Mouse (Mus musculus) kidney, postnatal 0 days (tissue): Measurements from ENCODE around the gene Hmbs. TPM values are rescaled to one million over a fixed set of nuclear protein-coding genes. Genes with fewer than 3 reads are reported as not detected.

Source experiments
- ATAC-seq: fragments of 200-750 bp; cut with Nextera tagmentation; replicated peaks from 2 replicates; pipeline ENCODE4 v1.8.0; 2017; ENCODE audit warnings: low read depth, moderate number of reproducible peaks, moderate TSS enrichment, moderate library complexity; ENCODE audit not compliant: low FRiP score
- DNase-seq: peaks from one replicate; pipeline ENCODE4 v3.0.0-alpha.2; 2016; ENCODE audit warnings: low spot score
- H3K27ac ChIP-seq: fragments of 300-500 bp; sonication (generic); 2 replicates; pipeline ENCODE4 v1.5.1; 2014; ENCODE audit warnings: mild to moderate bottlenecking
- H3K27me3 ChIP-seq: fragments of 300-500 bp; sonication (generic); 2 replicates; pipeline ENCODE4 v1.6.1; 2014; ENCODE audit warnings: low read length, mixed read lengths; ENCODE audit not compliant: insufficient read depth
- H3K36me3 ChIP-seq: fragments of 300-500 bp; sonication (generic); 2 replicates; pipeline ENCODE4 v1.6.1; 2014; ENCODE audit warnings: low read length, mixed read lengths; ENCODE audit not compliant: insufficient read depth
- H3K4me1 ChIP-seq: fragments of 300-500 bp; sonication (generic); replicated peaks from 2 replicates; pipeline ENCODE4 v1.6.1; 2014; ENCODE audit warnings: antibody characterized with exemption, low read length, mixed read lengths; ENCODE audit not compliant: insufficient read depth
- H3K4me2 ChIP-seq: fragments of 300-500 bp; sonication (generic); 2 replicates; pipeline ENCODE4 v1.6.1; 2014; ENCODE audit warnings: mild to moderate bottlenecking, low read length, moderate library complexity, mixed read lengths
- H3K4me3 ChIP-seq: fragments of 300-500 bp; sonication (generic); replicated peaks from 2 replicates; pipeline ENCODE4 v1.5.1; 2014; ENCODE audit warnings: low read depth, low read length
- H3K9ac ChIP-seq: fragments of 300-500 bp; sonication (generic); 2 replicates; pipeline ENCODE4 v1.6.1; 2014; ENCODE audit warnings: low read depth, low read length
- H3K9me3 ChIP-seq: fragments of 300-500 bp; sonication (generic); replicated peaks from 2 replicates; pipeline ENCODE4 v1.6.1; 2016; ENCODE audit warnings: low read length, inconsistent platforms, mixed read lengths
- CTCF ChIP-seq: IDR thresholded peaks from 2 replicates; pipeline ENCODE4 v1.5.1; 2016; ENCODE audit warnings: antibody characterized with exemption, low read depth, mild to moderate bottlenecking, moderate library complexity
- WGBS: fragments of 180-500 bp; shearing (Covaris S2); extraction: QIAGEN DNeasy Blood & Tissue Kit; methylation state at CpG from one replicate; pipeline ENCODE4 v1.1.7; 2014; 5-methylcytosine and 5-hydroxymethylcytosine counted together
- polyA plus RNA-seq: library from polyadenylated mRNA; unstranded; fragments of >200 nt; fragmentation: Nextera tagmentation; extraction: Ambion mirVana; gene quantifications from 2 replicates; pipeline ENCODE4 v1.2.1, GENCODE M21; 2015

Hmbs gene
- polyA plus RNA-seq, 1 experiment from 2014 or later, result 88.2 TPM

DNA sequence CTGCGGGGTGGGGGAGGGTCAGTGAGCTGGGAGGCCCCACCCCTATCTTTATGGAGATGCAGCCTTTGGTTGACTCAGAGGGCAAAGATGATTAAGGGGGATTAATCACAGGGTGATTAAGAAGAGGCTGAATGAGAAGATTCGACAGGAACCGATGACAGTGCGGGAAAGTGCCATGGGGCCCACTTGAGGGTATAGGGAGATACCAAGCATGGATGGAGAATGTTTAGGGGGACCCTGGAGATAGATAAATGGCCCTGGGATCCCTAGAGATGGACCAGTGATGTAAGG lies 29.8 kb downstream of the Hmbs start:
- ATAC-seq (no peak), DNase-seq (no peak)
- no peak for TF ChIP-seq CTCF
- Histone ChIP-seq H3K4me2 (no peak overlapping the region), H3K4me1 (peaks cover 17% of the 10 kb centered on the region), H3K27me3 (no peaks in the 10 kb centered on the region), H3K9ac (no peak overlapping the region), H3K36me3 (peaks cover 37% of the 10 kb centered on the region), H3K9me3 (no peaks in the 10 kb centered on the region), H3K27ac (no peak overlapping the region), H3K4me3 (no peak overlapping the region)
- WGBS, result 74% methylated on average over 4 of the region's 4 CpGs

DNA sequence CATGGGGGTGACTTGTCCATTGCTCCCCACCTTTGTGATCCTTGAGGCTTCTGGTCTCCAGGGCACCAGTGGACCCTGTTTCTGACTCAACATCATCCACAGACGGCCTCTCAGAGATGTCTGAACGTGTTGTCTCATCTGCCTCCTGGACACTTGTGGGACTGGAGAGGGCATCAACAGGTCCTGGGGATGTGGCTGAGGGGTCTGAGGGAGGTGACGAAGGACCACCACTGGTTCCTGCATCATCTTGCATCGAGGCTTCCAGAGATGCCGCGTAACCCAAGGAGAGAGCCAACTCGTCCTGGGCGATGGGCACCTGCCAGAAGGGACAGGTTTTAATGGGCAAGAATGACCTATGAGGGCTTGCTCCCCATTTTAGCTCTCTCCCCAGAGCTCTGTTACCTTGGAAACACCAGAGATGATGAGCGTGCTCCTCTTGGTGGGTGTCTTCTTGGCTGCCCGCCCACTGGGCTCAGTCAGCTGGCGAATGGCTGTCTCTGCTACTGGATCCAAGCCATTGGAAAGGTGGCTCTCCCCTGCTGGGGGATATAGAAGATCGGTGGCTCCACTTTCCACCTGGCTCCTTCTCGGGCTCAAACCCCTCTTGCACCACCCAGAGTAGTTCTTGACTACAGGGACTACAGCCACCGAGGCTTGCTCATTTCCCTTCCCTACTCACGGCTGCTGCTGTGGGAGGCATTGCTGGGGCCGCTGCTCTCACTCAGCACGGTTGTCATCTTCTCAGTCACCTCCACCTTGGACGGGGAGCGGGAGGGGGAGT lies 30.4 kb downstream of the Hmbs start:
- Histone ChIP-seq H3K4me1 (peaks cover 11% of the 10 kb centered on the region), H3K4me2 (no peak overlapping the region), H3K9me3 (no peaks in the 10 kb centered on the region), H3K4me3 (no peak overlapping the region), H3K27ac (no peak overlapping the region), H3K9ac (no peak overlapping the region), H3K27me3 (no peaks in the 10 kb centered on the region), H3K36me3 (peaks cover 37% of the 10 kb centered on the region)
- 83% methylated on average over 19 of the region's 19 CpGs for WGBS
- no peak for DNase-seq
- no peak for TF ChIP-seq CTCF
- no peak for ATAC-seq

DNA sequence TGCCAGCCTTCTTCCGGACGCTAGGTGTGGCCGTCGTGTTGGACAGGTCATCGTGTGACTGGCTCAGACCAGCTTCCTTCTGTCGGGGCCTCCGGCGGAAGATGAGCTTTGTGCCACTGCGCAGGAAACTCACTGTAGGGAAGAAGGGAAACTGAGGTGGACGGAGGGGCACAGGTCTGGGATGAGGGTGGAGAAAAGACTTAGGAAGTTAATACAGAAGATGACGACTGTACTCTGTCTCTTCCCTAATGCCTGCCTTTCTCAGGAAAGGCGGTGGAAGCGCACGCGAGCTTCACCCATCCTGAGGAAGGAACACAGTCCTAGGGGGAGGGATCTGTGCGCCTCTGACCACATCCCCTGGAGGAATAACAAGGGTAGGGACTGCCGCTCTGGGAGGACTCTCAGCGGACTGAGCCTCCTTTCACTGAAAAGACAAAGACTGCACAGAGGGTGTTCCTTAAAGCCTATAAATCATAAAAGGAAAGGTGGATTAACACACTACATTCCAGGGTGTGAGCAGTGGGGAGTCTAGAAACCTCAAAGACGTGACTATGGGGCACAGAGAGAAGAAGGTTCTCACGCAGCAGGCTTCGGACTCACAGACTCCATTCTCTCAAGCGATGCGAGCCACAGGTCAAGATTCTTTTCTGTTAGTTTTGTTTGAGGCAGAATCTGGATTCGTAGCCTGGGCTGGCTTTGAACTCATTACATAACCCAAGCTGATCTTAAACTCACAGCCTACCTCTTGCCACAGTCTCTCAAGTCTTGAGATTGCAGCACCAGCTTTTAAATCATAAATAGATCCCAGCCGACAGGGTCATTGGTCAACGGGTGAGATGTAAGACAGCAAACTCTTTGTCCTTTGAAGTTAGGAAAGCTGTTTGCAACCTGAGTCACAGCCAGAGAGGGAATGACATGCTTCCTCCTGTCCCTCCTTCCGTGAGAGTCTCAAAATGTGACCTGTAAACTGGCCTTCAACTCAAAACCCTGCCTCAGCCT lies 32.6 kb downstream of the Hmbs start:
- Histone ChIP-seq H3K4me3 (no peak overlapping the region), H3K4me1 (0 out of 2 replicates have a peak, but pooled peaks cover 3% of the 10 kb centered on the region), H3K9me3 (no peaks in the 10 kb centered on the region), H3K9ac (0 out of 2 replicates have a peak overlapping the region, but pooled peaks have one; percentile 35), H3K27ac (peak overlapping the region; percentile 75), H3K27me3 (no peaks in the 10 kb centered on the region), H3K4me2 (peak overlapping the region; percentile 35), H3K36me3 (peaks cover 35% of the 10 kb centered on the region)
- TF ChIP-seq CTCF, result 0 out of 2 replicates have a peak, but pooled peaks have one; percentile 13
- peak; percentile 58; the same call in 1 of the 2 replicates for ATAC-seq
- DNase-seq, result peak; percentile 85
- 21% methylated on average over 27 of the region's 27 CpGs for WGBS

- peak overlapping the region; percentile 35 for H3K4me2 ChIP-seq
- 44% methylated on average over 10 of the region's 10 CpGs for WGBS
- H3K9me3 ChIP-seq, result no peaks in the 10 kb centered on the region
- 0 out of 2 replicates have a peak, but pooled peaks cover 3% of the 10 kb centered on the region for H3K4me1 ChIP-seq
- no peak for DNase-seq
- peak overlapping the region; percentile 75 for H3K27ac ChIP-seq
- no peak for ATAC-seq
- H3K4me3 ChIP-seq, result no peak overlapping the region
- H3K9ac ChIP-seq, result no peak overlapping the region
- H3K27me3 ChIP-seq, result no peaks in the 10 kb centered on the region
- H3K36me3 ChIP-seq, result peaks cover 28% of the 10 kb centered on the region
- no peak for TF ChIP-seq CTCF
These were observed 33.3 kb downstream of the Hmbs start for GRCm38 (mm10) chr9:44310750-44311135.

- ATAC-seq (no peak), DNase-seq (no peak)
- Histone ChIP-seq H3K36me3 (peaks cover 22% of the 10 kb centered on the region), H3K9me3 (no peaks in the 10 kb centered on the region), H3K27ac (no peak overlapping the region), H3K4me3 (no peak overlapping the region), H3K4me1 (0 out of 2 replicates have a peak, but pooled peaks cover 5% of the 10 kb centered on the region), H3K9ac (no peak overlapping the region), H3K27me3 (no peaks in the 10 kb centered on the region), H3K4me2 (no peak overlapping the region)
- TF ChIP-seq CTCF, result no peak
- 55% methylated on average over 3 of the region's 3 CpGs for WGBS
These were observed 34.3 kb downstream of the Hmbs start for GRCm38 (mm10) chr9:44309756-44310155.

DNA sequence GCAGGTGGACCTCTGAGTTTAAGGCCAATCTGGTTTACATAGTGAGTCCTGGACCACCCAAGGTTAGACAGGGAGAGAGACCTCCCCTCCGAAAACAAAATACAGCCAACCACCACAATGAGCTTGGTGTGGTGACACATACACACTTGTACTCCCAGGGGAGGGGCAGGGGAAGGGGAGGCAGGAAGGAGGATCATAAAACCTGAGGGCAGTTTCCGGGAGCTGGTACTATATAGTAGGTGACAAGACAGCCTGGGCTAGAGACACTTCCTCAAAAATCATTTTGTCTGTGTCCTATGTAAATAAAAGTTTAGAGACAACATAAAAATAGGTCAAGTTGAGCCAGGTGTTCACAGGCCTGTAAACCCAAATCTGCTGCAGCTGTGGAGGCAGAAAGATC lies 36.8 kb downstream of the Hmbs start:
- 55% methylated on average over 2 of the region's 2 CpGs for WGBS
- H3K4me2 ChIP-seq, result no peak overlapping the region

More for the DNA sequence above, 36.8 kb downstream of the Hmbs start:
- H3K4me1 ChIP-seq, result 0 out of 2 replicates have a peak, but pooled peaks cover 12% of the 10 kb centered on the region
- TF ChIP-seq CTCF, result no peak
- H3K27ac ChIP-seq, result no peak overlapping the region
- H3K9me3 ChIP-seq, result no peaks in the 10 kb centered on the region
- no peak for ATAC-seq
- no peak overlapping the region for H3K9ac ChIP-seq
- H3K4me3 ChIP-seq, result no peak overlapping the region
- DNase-seq, result no peak
- H3K36me3 ChIP-seq, result 0 out of 2 replicates have a peak, but pooled peaks cover 7% of the 10 kb centered on the region
- no peaks in the 10 kb centered on the region for H3K27me3 ChIP-seq
